ENCODE assay signal across 11 mouse cellular contexts in the genomic region with DNA sequence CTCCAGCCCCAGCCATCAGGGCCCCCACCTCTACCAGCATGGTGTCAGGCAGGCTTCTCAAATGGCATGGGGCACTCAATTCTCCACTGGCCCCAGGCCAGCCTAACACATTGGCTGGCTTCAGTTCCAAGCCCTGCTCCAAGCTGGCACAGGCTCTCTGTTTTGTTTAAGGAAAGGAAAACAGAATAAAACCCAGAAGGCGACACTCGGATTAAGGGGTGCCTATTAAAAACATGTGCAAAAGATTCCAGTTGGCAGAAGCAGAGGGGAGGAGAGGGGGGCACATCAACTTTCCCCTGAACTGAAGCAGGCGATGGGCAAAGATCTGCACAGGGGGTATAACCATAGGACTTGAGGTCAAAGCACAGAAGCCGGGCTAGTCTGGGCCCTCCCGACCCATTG. TPM values are rescaled to one million over a fixed set of nuclear protein-coding genes. Genes with fewer than 3 reads are reported as not detected.
DNase-seq lines count a peak whose midpoint lies in the region; ATAC-seq and TF ChIP-seq lines count a peak whose summit lies in the region.
"Had no signal": no experiment of that assay in that cellular context is flagged by ENCODE, and none has a peak within 500 bp of the region (broad histone marks: within the 10 kb centered on the region; RNA-seq: fewer than 3 reads in every experiment).

No protein-coding gene starts in this region.

- ATAC-seq in forebrain, embryonic 13.5 days: peak; percentile 71
- ATAC-seq in midbrain, embryonic 15.5 days (replicated peaks): 0 out of 2 replicates have a peak, but pooled peaks have one; percentile 37

- no peak for TF ChIP-seq CTCF in lung, adult 2 months (IDR thresholded peaks at IDR 0.05; ENCODE audit: insufficient read depth, low read length)

- no peaks in the 10 kb centered on the region for H3K9me3 ChIP-seq in forebrain, embryonic 13.5 days (replicated peaks)
- no peaks in the 10 kb centered on the region for H3K9me3 ChIP-seq in midbrain, embryonic 15.5 days
- H3K9me3 ChIP-seq: liver, embryonic 13.5 days had no signal

- no peak overlapping the region for H3K9ac ChIP-seq in forebrain, embryonic 13.5 days
- H3K9ac ChIP-seq in midbrain, embryonic 15.5 days: no peak overlapping the region
- H3K9ac ChIP-seq: liver, embryonic 13.5 days had no signal

- TF ChIP-seq POLR2A in lung, adult 2 months (IDR thresholded peaks at IDR 0.05; ENCODE audit: borderline replicate concordance, extremely low read depth, low read depth, low read length): no peak

- peak; percentile 56 for DNase-seq in gastrocnemius, adult 18-20 months (ENCODE audit: low spot score)
- no peak for DNase-seq in gastrocnemius, postnatal 36 days
- DNase-seq in lung, adult 2 months: peak; percentile 47
- DNase-seq in lung, postnatal 25 days (ENCODE audit: low spot score): no peak
- no peak for DNase-seq in right cerebral cortex, postnatal 25 days
- DNase-seq in urinary bladder, postnatal 36 days (ENCODE audit: low spot score in 2 of 2): no peak
- DNase-seq: liver, embryonic 13.5 days had no signal

- H3K4me3 ChIP-seq in lung, adult 2 months (replicated peaks; ENCODE audit: extremely low read depth, low read depth, low read length): no peak overlapping the region
- no peak overlapping the region for H3K4me3 ChIP-seq in forebrain, embryonic 13.5 days
- H3K4me3 ChIP-seq in midbrain, embryonic 15.5 days: no peak overlapping the region
- H3K4me3 ChIP-seq: liver, embryonic 13.5 days had no signal

- H3K4me1 ChIP-seq in lung, adult 2 months (ENCODE audit: control insufficient read depth, insufficient read depth, low read length): peaks cover 16% of the 10 kb centered on the region
- peaks cover 30% of the 10 kb centered on the region for H3K4me1 ChIP-seq in forebrain, embryonic 13.5 days
- H3K4me1 ChIP-seq in midbrain, embryonic 15.5 days: peaks cover 16% of the 10 kb centered on the region; the same call in 1 of the 2 replicates

- 43% methylated on average over 5 of the region's 5 CpGs for WGBS in lung, adult 2 months
- WGBS in forebrain, embryonic 13.5 days: 51% methylated on average over 5 of the region's 5 CpGs
- WGBS in midbrain, embryonic 15.5 days: 78% methylated on average over 5 of the region's 5 CpGs

- H3K4me2 ChIP-seq in forebrain, embryonic 13.5 days: no peak overlapping the region
- H3K4me2 ChIP-seq in midbrain, embryonic 15.5 days: no peak overlapping the region
- H3K4me2 ChIP-seq: liver, embryonic 13.5 days had no signal

- no peaks in the 10 kb centered on the region for H3K27me3 ChIP-seq in forebrain, embryonic 13.5 days
- no peaks in the 10 kb centered on the region for H3K27me3 ChIP-seq in midbrain, embryonic 15.5 days (replicated peaks)
- H3K27me3 ChIP-seq: liver, embryonic 13.5 days had no signal

- peaks cover 33% of the 10 kb centered on the region; the same call in 1 of the 2 replicates for H3K36me3 ChIP-seq in forebrain, embryonic 13.5 days (ENCODE audit: poor library complexity, severe bottlenecking)
- H3K36me3 ChIP-seq in midbrain, embryonic 15.5 days (replicated peaks): no peaks in the 10 kb centered on the region

- no peak overlapping the region for H3K27ac ChIP-seq in forebrain, embryonic 13.5 days
- no peak overlapping the region for H3K27ac ChIP-seq in midbrain, embryonic 15.5 days
- H3K27ac ChIP-seq: liver, embryonic 13.5 days had no signal

- intact Hi-C loops in gastrocnemius, postnatal 36 days (cut with DNase I): no loop called here

RNA-seq across cellular contexts. Expression of a gene that starts 56.5 kb away (rescaled TPM):
- 10 to 100 TPM; 12.1 to 14.2 TPM for total RNA-seq in gastrocnemius, adult 18-20 months (2021)
- 10 to 100 TPM; 10.9 TPM for total RNA-seq in gastrocnemius, postnatal 36 days (2021)
- polyA plus RNA-seq in lung, adult 2 months (2012; rRNA removed): 9.5 and 10.9 TPM in 2 replicates
- polyA plus RNA-seq in forebrain, embryonic 13.5 days (2015; fragmentation: Nextera tagmentation; extraction: Ambion mirVana): 47.1 and 51.2 TPM in 2 replicates
- polyA plus RNA-seq in midbrain, embryonic 15.5 days (2015; fragmentation: Nextera tagmentation; extraction: Ambion mirVana): 61.0 and 62.9 TPM in 2 replicates

RNA-seq across cellular contexts. Expression of a gene that starts 56.7 kb away (rescaled TPM):
- not detected for total RNA-seq in gastrocnemius, adult 18-20 months (2021)
- total RNA-seq in gastrocnemius, postnatal 36 days (2021): not detected
- 0.07 and 0.11 TPM in 2 replicates for polyA plus RNA-seq in lung, adult 2 months (2012; rRNA removed)
- polyA plus RNA-seq in forebrain, embryonic 13.5 days (2015; fragmentation: Nextera tagmentation; extraction: Ambion mirVana): 0.06 and 0.18 TPM in 2 replicates
- polyA plus RNA-seq in midbrain, embryonic 15.5 days (2015; fragmentation: Nextera tagmentation; extraction: Ambion mirVana): 0.04 and 0.09 TPM in 2 replicates
- polyA plus RNA-seq: embryonic facial prominence, embryonic 11.5 days; liver, embryonic 13.5 days; spleen, adult 2 months had no signal

Comparison
In these comparisons a context has a peak if more than half of its experiments do, and no peak if none do; other contexts are left out.
1. DNase-seq: peak in gastrocnemius, adult 18-20 months (single experiment) and lung, adult 2 months (single experiment); none in gastrocnemius, postnatal 36 days (0 of 2), lung, postnatal 25 days (single experiment), right cerebral cortex, postnatal 25 days (single experiment) and urinary bladder, postnatal 36 days (0 of 2).